Mouse (Mus musculus): ENCODE data around the gene Fhad1. TPM values are rescaled to one million over a fixed set of nuclear protein-coding genes. Genes with fewer than 3 reads are reported as not detected.
"Not testable (repeated sequence)": the region's sequence is repeated elsewhere in the genome, so short reads cannot be mapped to it uniquely, and the experiment has no call there.

Fhad1 gene
- total RNA-seq, 2 experiments from 2014 or later, result 4.6 to 5.1 TPM

DNA sequence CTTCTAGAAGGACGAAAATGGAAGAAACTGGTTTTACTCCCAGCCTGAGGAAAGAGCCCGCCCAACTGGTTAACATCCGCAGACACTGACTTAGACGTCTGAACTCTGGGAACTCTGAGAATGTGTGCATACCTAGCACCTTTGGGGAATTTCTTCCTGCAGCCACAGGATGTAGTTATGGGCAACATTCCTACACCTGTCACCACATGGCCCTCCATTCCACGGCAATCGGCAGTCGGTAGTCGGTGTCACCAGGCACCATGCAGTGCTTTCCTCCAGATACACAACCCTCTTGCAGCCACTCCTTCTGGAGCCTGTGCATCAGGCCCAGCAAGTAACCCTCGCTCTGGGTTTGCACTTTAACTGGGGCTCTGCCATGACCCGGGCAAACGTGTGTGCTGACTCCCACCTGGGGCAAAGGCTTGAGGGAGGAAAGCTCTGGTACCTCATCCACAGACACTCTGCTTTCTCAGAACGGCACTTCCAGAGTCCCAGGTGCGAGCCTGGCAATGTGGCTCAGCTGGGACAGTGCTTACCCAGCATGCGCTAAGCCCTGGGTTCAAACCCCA lies 30.8 kb upstream of the Fhad1 start:
- no peak for DNase-seq (ENCODE audit: low spot score in 2 of 2)
- intact Hi-C loops (cut with DNase I), result no loop called here

- intact Hi-C loops (cut with DNase I), result no loop called here
Observed at GRCm38 (mm10) chr4:142044452-142044851, 29.6 kb upstream of the Fhad1 start.

GRCm38 (mm10) chr4:142039662-142040353 lies 24.9 kb upstream of the Fhad1 start:
- intact Hi-C loops (cut with DNase I), result no loop called here
- DNase-seq (ENCODE audit: low spot score in 2 of 2), result no peak

More at GRCm38 (mm10) chr4:142044452-142044851, 29.6 kb upstream of the Fhad1 start:
- DNase-seq (ENCODE audit: low spot score in 2 of 2), result no peak

- DNase-seq (ENCODE audit: low spot score in 2 of 2), result no peak
- intact Hi-C loops (cut with DNase I), result no loop called here
Observed at GRCm38 (mm10) chr4:142037897-142038296, 23.0 kb upstream of the Fhad1 start.

DNA sequence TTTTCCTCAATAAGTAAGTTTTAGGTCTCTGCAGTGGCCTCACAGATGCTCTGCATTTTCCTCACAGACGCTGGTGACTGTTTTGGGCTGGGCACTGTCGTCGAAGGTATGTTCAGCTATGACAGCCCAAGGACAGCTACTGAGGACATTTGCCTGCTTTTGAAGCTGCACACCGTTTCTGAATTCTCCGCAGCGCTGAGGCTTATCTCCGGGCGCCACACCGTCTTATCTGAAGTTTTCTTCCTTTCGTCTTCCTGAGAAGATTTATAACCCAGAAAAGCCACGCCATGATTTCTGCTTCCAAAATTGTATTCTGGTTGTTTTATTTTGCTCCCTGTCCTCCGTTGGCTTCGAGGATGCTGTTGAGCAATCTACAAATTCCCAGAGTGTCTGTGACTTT lies 13.7 kb upstream of the Fhad1 start:
- no peak for DNase-seq (ENCODE audit: low spot score in 2 of 2)
- intact Hi-C loops (cut with DNase I), result no loop called here

DNA sequence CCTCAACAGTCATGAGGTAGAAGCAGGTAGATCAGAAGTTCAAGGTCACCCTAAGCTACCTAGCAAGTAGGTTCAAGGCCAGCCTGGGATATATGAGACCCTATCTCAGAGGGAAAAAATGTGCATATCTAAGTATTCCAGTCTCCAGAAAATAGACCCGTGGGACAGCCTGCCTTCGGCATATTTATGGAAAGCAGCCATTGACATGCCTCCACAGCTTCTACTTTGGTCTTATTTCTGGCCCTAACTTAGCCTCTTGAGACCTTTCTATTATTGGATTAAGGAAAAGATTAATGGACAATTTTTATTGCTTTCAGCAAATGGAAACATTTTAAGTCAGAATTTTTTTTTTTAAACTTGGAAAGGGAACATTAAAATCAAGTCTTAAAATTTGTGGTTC lies 12.1 kb upstream of the Fhad1 start:
- intact Hi-C loops (cut with DNase I), result no loop called here

DNA sequence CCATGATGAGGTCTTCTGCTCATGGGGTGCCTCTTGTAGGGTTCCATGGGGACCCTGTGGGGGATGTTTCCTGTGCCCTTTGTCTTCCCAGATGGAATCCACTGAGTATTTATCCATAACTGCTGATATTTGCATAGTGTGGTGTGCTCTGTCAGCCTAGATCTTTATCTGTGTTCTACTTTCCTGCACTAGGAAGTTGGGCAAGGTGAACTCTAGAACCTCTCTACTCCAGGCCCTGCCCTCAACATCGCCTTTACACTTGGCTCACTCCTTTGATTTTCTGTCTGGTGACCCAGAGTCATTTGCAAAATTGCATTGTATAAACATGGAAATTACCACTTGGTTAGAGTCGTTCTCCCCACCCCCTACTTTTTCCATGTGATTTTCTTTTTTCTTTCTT lies 9.7 kb upstream of the Fhad1 start:
- DNase-seq (ENCODE audit: low spot score in 2 of 2), result no peak
- intact Hi-C loops (cut with DNase I), result no loop called here

More for the DNA sequence above, 12.1 kb upstream of the Fhad1 start:
- DNase-seq (ENCODE audit: low spot score in 2 of 2), result no peak

- intact Hi-C loops (cut with DNase I), result no loop called here
- DNase-seq (ENCODE audit: low spot score in 2 of 2), result no peak
Observed at GRCm38 (mm10) chr4:142023166-142023565, 8.3 kb upstream of the Fhad1 start.

DNA sequence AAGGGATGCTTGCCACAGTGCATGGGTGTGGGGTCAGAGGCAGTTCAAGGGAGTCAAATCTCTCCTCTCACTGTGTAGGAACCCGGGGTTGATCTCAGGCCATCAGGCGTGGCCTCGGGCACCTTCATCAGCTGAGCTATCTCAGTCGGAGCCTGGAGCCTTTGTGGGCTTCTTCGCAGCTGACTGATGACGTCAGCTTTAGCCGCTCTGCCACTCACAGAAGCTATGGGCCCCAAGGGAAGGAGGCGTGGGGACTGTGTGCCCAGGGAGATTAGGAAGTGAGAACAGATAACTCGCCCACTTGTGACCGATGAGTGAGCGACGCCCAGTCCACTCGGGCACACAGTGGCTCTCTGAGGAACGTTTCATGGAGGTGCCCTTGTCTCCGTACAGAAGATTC lies 2.8 kb upstream of the Fhad1 start:
- intact Hi-C loops (cut with DNase I), result loop anchor here (10.0 kb wide), 1 partner anchor 227 kb away; no protein-coding TSS in a partner anchor
- no peak for DNase-seq (ENCODE audit: low spot score in 2 of 2)

GRCm38 (mm10) chr4:142011236-142011635 lies 3.6 kb downstream of the Fhad1 start:
- DNase-seq (ENCODE audit: low spot score in 2 of 2), result no peak
- intact Hi-C loops (cut with DNase I), result loop anchor here (10.0 kb wide), 1 partner anchor 234 kb away; no protein-coding TSS in a partner anchor

GRCm38 (mm10) chr4:142010441-142010840 lies 4.4 kb downstream of the Fhad1 start:
- intact Hi-C loops (cut with DNase I), result loop anchor here (10.0 kb wide), 1 partner anchor 234 kb away; no protein-coding TSS in a partner anchor
- DNase-seq (ENCODE audit: low spot score in 2 of 2), result no peak

DNA sequence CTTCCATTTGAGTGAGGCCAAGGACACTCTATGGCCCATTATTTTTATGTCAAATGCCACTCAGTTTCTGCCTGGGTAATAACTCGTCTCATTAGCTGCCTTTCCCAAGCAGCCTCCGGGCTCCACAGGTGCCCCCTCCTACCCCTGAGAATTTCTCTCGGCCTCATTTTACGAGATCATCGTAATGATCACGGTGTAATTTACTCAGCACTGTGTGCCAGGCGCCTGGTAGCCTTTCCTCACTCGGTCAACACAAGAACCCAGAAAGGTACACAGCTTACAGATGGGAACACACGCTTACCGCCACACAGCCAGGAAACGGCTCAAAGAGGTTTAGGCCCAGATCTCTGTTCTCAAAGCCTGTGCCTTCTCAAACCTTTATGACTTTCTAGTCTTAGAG lies 6.7 kb downstream of the Fhad1 start:
- intact Hi-C loops (cut with DNase I), result loop anchor here (5.0 to 10.0 kb wide), 3 partner anchors 74 to 1017 kb away; partner anchors contain the start of gene Tmem51
- no peak for DNase-seq (ENCODE audit: low spot score in 2 of 2)

DNA sequence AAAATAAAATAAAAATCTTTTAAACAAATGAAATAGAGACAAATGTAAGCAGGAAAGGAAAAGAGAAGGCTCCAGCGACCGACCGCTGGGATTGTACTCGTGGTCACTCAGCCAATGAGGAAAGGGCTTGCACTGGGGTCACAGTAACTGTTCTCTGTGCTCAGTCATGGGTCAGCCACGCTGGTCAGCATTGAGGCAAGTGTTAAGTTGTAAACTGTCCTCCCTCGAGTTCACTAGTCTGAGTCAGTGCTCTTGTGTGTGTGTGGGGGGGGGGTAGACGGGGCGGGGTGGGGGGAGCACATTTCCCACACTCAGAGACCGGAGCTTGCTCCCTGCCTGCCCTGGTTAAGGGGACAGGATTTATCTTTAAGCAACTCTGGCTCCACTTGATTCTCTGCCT lies 14.3 kb downstream of the Fhad1 start:
- intact Hi-C loops (cut with DNase I), result loop anchor here (10.0 kb wide), 1 partner anchor 1024 kb away; no protein-coding TSS in a partner anchor
- no peak for DNase-seq (ENCODE audit: low spot score in 2 of 2)

DNA sequence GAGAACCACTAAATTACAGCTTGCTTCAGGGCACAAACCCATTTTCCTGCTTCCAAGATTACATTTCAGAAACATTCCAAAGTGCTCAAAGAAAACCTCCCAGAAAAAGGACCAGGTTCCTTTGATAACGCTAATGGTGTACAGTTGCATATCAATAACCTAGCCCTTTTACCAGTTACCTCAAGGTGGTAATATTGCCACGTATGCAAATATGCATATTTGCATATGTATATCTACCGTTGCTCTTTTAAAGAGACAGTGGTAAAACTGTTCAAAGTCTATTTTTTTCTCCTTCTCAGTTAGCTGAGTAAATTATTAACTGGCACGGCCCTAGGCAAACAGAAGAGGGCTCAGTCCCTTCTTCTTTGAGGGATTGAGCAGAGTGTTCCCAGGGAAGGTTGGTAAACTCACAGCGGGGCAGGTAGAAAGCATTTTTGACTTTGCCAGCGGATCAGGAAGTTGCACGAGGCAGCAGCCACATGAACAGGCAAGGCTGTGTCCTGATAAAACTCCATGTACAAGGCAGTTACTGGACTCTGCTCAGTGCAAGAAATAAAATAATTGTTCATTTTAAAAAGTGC lies 15.3 kb downstream of the Fhad1 start:
- intact Hi-C loops (cut with DNase I), result loop anchor here (10.0 kb wide), 1 partner anchor 1025 kb away; no protein-coding TSS in a partner anchor
- DNase-seq (ENCODE audit: low spot score in 2 of 2), result no peak

DNA sequence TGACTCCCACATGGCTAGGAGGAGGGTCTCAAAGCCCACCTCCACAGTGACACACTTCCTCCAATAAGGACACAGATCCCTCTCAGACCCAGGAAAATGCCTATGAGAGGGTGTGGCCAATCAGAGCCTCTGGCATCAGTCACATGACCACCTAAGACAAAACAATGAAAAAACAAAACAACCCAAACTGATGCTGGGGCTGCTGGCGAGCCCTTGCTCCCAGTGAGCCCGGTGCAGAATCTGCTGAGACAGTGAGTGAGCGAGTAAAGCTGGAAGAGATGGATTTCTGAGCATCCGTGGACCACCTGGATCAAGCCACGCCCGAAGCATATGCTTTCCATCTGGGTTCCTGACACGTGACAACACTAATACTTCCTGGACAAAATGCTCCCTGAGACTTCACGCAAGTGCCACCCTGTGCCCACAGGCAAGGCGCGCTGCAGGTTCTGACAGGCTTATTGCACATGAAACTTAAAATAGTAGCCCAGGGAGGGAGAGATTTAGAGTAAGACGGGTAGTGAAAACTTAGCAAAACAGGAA lies 16.5 kb downstream of the Fhad1 start:
- DNase-seq (ENCODE audit: low spot score in 2 of 2), result no peak
- intact Hi-C loops (cut with DNase I), result no loop called here

DNA sequence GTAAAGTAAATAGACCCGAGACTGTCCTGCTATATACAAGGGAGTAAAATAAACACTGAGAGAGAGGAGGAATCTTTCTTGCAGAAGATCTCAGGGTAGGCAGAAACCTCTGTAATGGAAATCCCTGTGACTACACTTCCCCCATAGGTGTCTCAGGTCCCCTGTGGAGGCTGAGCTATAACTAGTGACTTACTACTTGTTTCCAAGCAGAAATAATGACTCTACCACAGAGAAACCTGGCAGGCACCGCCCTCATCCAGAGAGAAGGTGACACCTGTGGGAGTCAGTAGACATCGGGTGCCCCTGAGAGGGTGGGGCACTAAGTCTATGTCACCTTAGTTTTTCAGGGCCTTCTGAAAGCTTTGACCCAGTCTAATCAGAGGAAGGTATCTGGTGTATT lies 18.0 kb downstream of the Fhad1 start:
- intact Hi-C loops (cut with DNase I), result no loop called here
- DNase-seq (ENCODE audit: low spot score in 2 of 2), result no peak

- intact Hi-C loops (cut with DNase I), result no loop called here
- DNase-seq (ENCODE audit: low spot score in 2 of 2), result no peak
Observed at GRCm38 (mm10) chr4:141996086-141996485, 18.8 kb downstream of the Fhad1 start.

DNA sequence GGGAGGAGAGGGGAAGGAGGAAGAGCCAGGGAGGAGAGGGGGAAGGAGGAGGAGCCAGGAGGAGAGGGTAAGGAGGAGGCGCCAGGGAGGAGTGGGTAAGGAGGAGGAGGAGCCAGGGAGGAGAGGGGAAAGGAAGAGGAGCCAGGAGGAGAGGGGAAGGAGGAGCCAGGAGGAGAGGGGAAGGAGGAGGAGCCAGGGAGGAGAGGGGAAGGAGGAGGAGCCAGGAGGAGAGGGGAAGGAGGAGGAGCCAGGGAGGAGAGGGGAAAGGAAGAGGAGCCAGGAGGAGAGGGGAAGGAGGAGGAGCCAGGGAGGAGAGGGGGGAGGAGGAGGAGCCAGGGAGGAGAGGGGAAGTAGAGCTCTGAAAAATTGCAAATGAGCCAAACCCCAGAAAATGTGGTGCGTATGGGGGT lies 20.8 kb downstream of the Fhad1 start:
- DNase-seq (ENCODE audit: low spot score in 2 of 2); intact Hi-C loops (cut with DNase I): not testable (repeated sequence)

GRCm38 (mm10) chr4:141993347-141994061 lies 21.4 kb downstream of the Fhad1 start:
- DNase-seq (ENCODE audit: low spot score in 2 of 2), result no peak
- intact Hi-C loops (cut with DNase I), result no loop called here
